Mouse (Mus musculus) spleen, adult 2 months (tissue): ENCODE measurements around the gene Tmem259.

Experiments
- CTCF ChIP-seq: fragments of 200-500 bp; IDR thresholded peaks from 2 replicates; pipeline ENCODE4 v1.5.1; 2011; ENCODE audit warnings: mild to moderate bottlenecking, inconsistent platforms; ENCODE audit not compliant: insufficient read depth, insufficient read length, insufficient replicate concordance; ENCODE audit errors: extremely low read depth
- POLR2A ChIP-seq: fragments of 200-500 bp; IDR thresholded peaks from 2 replicates; pipeline ENCODE4 v1.6.1; 2011; ENCODE audit warnings: low read depth, low read length, inconsistent platforms

DNA sequence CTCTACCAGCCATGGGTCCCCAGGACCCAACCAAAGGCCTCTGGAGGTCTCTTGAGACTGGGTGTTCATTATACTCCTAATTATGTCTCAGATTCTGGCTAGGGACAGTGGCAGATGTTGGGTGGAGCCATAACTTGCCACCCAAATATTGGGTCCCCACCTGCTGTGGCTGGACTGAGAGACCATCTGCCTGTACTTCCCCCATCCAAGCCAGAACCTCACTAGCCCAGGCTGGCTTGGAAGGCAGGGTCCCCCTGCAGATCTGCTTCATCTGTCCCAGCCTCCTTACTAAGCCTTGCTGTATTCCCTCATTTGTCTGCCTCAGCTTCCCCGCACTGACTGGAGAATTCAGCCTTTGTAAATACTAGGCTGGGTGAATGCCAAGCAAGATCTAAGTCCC lies 15.9 kb downstream of the Tmem259 start:
- TF ChIP-seq CTCF (no peak), POLR2A (no peak)
